Mouse (Mus musculus) forelimb bud, embryonic 11.5 days (tissue): ENCODE results near the gene Mapk3.
"Not testable (repeated sequence)": the region's sequence is repeated elsewhere in the genome, so short reads cannot be mapped to it uniquely, and the experiment has no call there.

Experiments
- DNase-seq: peaks from one replicate; pipeline ENCODE4 v3.0.0-alpha.2; 2012; ENCODE audit warnings: low read depth, low spot score

Mapk3 gene

DNA sequence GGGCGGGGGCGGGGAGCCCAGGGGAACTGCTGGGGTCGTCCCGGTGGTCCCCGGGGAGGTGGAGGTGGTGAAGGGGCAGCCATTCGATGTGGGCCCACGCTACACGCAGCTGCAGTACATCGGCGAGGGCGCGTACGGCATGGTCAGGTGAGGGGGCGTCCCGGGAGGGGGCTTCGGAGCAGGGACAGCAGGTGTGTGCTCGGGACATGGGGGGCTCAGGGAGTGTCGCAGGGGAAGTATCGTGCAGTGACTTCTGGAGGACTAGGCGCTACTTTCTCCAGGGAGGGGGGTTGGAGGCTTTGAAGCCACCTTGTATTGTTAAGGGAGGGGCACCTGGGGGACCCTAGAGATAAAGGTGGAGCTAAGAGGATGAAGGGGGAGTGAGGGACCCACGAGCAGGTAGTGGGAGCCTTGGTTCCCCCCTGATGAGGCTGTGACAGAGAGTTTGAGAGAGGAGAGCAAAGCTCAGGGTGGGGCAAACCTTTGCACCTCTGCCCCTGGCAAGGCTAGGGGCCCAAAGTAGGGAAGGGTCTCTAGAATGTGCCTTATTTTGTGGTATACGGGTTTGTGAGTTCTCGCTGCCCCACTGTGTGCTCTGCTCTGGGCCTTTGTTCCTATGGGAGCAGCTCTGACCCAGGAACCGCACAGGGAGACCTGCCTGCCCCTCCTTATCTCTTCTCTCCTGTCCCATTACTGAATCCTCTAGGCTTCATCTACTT lies 430 bp downstream of the Mapk3 start:
- no peak for DNase-seq

DNA sequence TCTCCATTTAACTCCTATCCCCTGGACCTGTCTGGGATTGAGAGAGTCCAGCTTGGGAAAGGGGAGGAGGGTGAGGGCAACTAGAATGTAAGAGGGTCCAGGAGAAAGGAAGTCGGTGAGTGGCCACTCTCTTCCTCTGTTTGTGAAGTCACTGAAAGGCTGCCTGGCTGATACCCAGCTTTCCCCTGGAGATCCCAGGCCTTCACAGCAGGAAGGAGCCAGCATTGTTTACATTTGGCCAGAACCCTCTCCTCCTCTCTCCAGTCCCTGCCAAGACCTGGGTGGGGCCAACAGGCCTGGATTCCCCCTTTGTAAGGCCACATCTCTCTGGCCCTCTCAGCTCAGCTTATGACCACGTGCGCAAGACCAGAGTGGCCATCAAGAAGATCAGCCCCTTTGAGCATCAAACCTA lies 996 bp downstream of the Mapk3 start:
- DNase-seq, result no peak

GRCm38 (mm10) chr7:126760956-126761355 lies 1.6 kb downstream of the Mapk3 start:
- DNase-seq, result no peak

DNA sequence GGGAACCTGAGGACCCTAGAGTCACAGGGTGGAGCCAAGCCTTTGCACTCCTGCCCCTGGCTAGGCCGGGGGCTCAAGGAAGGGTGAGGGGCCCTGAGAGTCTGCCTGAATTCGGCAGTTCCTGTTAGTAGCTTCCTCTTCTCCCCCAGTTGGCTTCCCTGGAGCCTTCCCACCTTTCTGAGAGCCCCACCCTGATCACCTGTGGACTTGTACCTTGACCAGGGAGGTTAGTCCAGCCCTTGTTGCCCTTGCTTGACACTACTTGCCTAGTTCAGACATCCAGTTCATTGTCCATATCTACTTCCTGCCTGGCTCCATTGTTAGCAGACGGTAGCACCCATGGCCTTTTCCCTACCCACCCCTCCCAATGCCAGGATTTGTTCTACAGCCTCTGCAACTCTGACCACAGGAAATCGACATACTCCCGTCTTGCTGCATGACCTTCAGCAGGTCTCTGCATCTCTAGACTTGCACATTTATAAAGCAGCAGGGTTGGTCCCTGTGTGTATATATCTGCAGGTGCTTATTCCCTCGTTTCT lies 2.2 kb downstream of the Mapk3 start:
- DNase-seq, result no peak

GRCm38 (mm10) chr7:126762471-126763008 lies 3.1 kb downstream of the Mapk3 start:
- DNase-seq, result no peak

- no peak for DNase-seq
These were observed 6.1 kb downstream of the Mapk3 start for GRCm38 (mm10) chr7:126765540-126765939.

- no peak for DNase-seq
These were observed 6.8 kb downstream of the Mapk3 start, which contains the start of gene Gdpd3 for GRCm38 (mm10) chr7:126766201-126766600. Gdpd3 (plus strand) TSS chr7:126766334.

- DNase-seq, result no peak
These were observed 7.6 kb downstream of the Mapk3 start for GRCm38 (mm10) chr7:126767001-126767400.

DNA sequence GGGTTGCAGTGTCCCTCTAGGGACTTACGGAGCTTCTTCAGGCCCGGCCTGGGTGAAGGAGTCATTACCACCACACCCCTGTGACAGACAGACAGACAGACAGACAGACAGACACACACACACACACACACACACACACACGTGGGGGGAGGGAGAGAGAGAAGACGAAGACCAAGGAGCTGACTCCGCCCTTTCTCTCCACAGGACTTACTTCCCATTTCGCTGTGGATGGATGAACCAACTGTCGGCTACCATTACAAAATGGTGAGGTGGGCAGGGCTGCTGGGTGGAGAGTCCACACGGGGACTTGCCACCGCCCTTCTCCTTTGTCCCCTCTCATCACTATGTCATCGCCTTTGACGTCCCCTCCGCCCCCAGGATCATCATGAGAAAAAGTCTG lies 11.4 kb downstream of the Mapk3 start:
- no peak for DNase-seq

DNA sequence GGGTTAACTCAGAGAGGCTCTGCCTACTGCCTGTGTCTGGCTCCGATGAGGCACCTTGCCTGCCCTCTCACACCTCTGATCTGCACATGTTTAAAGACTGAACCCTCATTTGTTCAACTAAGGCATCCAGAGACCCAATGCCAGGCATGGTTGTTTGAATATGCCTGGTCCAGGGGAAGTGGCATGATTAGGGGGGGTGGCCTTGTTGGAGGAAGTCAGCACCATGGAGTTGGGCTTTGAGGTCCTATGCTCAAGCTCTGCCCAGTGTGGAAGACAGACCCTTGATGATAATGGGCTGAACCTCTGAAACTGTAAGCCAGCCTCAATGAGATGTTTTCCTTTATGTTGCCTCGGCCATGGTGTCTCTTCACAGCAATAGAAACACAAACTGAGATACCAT lies 13.9 kb downstream of the Mapk3 start:
- no peak for DNase-seq

- no peak for DNase-seq
These were observed 15.1 kb downstream of the Mapk3 start for GRCm38 (mm10) chr7:126774463-126774862.

DNA sequence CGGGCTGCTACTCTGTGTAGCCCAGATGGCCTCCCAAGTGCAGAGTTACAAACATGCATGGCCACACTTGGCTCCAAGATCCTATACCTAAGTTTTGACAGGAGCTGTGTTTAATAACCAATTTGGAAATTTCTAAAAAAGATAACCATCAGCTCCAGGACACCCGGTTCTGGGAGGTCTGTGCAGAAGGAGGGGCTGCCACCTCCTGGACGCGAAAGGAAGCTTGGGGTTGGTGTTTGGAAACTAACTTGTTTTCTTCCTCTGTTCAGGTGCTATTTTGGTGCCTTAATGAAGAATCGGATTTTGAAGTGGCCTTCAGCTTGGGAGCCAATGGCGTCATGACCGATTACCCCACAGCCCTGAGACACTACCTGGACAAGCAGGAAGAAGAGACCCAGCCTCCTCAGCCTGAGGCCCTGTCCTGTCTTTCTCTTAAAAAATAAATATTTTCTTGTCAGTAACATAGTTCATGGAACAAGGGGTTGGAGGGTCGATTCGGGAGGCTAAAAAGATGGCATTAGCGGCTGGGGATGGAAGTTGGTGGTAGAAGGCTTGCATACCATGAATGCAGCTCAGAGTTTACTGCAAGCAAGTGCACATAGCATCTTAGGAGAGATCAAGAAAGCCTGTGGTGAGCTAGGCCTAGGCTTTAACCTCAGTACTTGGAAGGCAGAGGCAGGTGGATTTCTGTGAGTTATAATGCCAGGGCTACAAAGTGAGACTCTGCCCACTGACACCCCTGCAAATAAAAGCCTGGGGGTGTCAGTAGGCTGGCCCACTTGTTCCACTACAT lies 16.0 kb downstream of the Mapk3 start:
- DNase-seq, result no peak

DNA sequence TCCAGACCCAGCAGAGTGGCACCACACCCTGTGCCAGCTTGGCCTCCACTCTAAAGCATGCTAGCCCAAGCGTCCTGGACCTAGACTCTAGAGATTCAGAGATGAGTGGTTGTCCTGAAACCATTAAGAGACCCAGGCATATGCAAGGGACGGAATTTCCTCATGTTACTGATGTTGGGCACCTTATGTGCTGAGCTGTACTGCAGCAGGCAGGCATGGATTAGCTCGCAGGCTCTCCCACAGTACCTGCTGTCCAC lies 16.5 kb downstream of the Mapk3 start:
- DNase-seq, result no peak

DNA sequence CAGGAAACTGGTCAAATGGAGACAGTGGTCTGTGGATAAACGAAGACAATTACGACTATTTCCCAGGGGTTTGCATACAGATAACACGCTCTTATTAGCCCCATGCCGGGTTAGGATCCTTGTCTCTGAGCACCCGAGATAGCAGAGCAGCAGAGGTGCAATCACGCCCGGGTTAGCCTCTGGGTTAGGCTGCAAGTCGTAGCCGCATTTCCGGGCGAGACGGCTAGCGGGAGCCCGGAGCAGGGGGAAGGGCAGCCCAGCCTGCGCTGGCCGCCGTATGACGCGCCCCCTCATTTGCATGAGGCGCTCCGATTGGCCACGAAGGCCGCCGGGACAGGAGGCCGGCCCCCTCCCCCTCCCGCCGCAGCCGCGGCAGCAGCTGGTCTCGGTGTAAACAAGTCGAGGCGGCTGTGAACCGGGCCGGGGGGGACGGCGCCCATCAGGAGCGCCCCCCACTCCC lies 17.2 kb downstream of the Mapk3 start, which contains the start of gene Ypel3:
TSS of gene Ypel3 (plus strand) at position 358 of the 460 bp plus-strand sequence.
- DNase-seq, result peak; percentile 90

- no peak for DNase-seq
These were observed 18.1 kb downstream of the Mapk3 start for GRCm38 (mm10) chr7:126777476-126777875.

DNA sequence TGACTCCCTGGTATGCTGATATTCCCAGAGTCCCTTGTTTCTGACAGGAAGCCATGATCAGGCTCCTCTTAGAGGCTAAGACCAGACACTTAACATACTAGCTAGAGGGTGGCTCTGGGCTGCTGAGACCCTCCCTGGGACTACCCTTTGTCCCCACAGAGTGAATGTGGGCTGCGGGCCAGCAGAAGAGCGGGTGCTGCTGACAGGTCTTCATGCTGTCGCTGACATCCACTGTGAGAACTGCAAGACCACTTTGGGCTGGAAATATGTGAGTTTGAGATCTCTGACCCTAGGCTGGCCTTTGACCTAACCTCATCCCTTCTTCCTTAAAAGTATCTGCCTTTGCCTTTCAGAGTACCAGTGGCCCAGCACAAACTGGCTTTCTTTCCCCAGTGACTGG lies 18.7 kb downstream of the Mapk3 start:
- no peak for DNase-seq

DNA sequence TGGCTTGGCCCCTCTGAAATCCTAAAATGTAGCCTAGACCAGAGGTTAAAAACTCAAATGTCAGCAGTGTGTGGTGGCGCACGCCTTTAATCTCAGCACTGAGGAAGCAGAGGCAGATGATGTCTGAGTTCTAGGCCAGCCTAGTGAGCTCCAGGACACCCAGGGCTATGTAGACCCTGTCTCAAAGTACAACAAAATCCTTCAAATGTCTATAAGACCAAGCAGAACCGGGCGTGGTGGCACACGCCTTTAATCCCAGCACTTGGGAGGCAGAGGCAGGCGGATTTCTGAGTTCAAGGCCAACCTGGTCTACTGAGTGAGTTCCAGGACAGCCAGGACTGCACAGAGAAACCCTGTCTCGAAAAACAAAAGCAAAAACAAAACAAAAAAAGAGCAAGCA lies 19.7 kb downstream of the Mapk3 start:
- DNase-seq, result not testable (repeated sequence)

DNA sequence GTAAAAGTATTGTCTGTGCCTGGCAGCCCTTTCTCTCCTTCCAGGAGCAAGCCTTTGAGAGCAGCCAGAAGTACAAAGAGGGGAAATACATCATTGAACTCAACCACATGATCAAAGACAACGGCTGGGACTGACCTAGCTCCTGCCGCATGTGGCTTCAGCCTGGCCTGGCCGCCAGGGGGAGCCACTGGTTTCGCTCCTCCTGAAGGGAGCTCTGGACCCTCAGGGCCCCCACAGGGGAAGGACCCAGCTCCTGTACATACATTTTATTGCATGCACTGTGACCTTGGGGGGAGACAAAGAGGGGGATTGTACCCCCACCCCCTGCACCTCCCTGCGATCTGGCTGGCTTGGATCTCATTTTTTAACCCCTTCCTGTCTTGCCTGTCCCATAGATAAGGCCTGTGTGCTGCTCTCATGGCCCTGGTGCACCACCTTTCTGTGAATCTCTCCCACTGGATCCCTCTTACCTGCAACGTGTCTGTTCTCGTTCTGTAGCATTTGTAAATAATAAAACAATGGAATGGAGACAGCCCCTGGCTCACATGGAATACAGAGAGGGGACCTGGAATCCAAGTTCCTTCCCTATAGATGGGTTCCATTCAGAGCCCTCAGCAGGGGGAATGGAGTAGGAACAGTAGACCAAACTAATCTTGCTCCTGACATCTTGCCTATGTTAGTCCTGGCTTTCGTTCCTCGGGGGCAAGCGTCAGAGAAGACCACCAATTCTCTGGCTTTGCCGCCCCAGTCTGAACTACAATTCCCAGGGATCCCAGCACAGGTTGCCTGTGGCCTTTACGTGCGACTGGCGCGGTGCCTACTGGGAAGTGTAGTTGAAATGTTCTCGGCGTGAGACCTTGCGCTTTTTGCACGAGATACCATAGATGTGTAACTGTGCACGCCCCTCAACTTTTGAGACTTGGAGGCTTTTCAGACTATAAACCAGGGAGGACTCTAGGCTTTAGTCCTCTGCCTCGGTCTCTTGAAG lies 20.9 kb downstream of the Mapk3 start:
- peak; percentile 89 for DNase-seq

DNA sequence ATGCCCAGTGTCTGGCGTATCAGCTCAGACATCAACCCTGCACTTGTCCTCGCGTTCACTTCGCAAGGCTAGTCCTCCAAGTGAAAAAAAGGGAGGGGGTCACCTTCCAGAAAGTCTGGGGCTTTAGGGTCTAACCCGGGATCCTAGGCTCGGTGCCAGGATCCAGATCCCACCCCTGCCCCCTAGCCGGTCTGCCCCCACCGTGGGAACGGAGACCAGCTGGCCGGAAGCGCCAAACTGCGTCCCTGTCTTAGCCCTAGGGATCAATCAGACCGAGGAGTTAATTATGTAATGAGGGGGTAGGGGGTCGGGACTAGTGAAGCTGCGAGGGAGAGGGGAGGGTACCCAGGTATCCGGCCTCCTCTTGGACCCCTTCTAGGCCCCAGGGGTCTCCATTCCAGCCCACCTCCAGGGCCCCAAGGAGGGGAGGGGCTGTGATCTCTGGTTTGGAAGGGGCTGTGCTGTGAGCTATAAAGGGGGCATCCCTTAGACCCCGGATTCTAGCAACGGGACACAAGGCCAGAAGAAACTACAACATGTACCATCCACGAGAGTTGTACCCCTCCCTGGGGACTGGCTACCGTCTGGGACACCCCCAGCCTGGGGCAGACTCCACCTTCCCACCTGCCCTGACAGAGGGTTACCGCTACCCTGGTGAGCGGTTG lies 21.7 kb downstream of the Mapk3 start, which contains the start of gene Tbx6:
TSS of gene Tbx6 (plus strand) at position 513 of the 665 bp plus-strand sequence.
- no peak for DNase-seq

DNA sequence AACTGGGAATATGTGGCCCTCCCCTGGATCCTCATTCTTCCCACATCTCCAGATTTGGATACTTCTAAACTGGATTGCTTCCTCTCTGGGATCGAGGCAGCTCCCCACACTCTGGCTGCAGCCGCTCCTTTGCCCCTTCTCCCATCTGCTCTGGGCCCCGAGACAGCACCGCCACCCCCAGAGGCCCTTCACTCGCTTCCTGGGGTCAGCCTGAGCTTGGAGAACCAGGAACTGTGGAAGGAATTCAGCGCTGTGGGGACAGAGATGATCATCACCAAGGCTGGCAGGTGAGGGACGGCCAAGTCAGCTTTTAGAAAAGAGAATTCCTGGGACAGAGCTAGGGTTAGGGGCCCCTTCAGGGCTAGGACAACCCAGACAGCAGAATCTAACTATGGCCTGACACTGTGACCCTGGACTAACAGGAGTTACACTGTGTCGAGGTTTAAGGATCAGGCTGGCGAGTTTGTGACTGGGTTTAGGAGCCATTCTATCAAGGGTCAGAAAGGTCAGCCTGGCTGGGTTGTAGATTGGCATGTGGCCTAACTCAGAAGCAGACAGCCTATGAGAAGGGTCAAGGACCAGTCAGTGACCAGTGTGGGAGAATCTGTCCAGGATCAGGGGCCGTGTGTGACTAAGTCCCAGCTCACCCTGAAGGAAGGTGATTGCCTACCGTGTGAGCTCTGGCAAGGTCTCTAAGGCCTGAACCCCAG lies 22.4 kb downstream of the Mapk3 start:
- DNase-seq, result no peak
